Mouse (Mus musculus): ENCODE measurements around the gene Rragd. TPM values are rescaled to one million over a fixed set of nuclear protein-coding genes. Genes with fewer than 3 reads are reported as not detected.
"Not testable (repeated sequence)": the region's sequence is repeated elsewhere in the genome, so short reads cannot be mapped to it uniquely, and the experiment has no call there.

The Rragd gene
- total RNA-seq, 2 experiments from 2014 or later: 69.0 to 71.8 TPM

DNA sequence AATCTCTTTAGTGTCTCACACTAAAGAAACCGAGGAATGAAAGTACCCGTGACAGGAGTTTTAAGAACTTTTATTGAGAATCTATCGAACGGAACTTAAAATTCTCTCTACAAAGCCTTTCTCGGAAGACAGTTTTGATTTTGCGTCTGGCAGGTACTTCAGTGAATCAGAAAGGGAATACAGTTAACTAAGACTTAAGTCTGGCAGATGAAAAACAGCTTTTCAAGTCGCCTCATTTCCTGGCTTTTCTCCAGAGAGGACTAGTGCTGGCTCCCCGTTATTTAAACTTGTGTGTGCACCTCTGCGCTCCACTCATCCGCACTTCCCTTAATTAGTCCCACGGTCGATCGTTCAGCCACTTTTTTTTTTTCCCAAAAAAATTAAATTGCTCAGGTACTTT lies 1.4 kb downstream of the Rragd start:
- peak in 1 of 2 experiments; percentile 11 for DNase-seq
- intact Hi-C loops (cut with DNase I): no loop called here

DNA sequence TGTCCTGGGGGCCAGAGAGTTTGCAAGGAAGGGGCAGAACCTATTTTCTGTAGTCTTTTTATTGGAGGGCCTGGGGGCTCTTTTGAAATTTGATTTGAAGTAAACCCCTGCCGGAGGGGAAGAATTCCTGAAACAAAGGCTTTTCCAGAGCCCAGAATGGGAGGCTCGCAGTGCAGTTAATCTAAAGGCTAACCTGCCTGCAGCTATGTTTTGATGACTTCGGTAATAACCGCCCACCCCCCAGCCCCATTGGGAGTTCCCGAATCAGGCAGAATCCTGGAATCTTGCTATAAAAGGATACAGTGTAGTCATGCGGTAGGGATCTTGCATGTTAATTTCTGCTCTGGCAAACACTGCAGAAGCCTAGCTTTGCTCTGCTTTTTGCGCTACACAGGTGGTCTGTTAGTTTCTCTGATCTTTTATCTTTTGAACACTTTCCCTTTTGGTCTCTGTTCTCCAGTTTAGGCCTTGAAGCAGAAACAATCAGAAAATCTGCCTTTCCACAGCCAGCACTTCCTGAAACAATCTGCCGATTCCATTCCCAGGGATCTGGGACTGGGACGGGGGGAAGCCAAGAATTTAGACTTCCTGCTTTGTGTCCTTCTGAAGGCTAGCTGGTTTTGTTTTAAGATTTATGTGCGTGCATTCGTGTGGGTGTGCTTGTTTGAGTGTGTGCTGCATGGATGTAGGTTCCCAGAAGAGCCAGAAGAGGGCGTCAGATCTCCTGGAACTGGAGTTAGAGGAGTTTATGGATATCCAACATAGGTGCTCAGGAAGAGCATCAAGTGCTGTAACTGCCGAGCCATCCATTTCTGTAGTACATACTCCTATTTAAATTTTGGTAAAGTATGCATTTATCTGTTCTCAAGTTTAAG lies 2.2 kb downstream of the Rragd start:
- intact Hi-C loops (cut with DNase I): no loop called here
- DNase-seq: peak in 1 of 2 experiments; percentile 16

DNA sequence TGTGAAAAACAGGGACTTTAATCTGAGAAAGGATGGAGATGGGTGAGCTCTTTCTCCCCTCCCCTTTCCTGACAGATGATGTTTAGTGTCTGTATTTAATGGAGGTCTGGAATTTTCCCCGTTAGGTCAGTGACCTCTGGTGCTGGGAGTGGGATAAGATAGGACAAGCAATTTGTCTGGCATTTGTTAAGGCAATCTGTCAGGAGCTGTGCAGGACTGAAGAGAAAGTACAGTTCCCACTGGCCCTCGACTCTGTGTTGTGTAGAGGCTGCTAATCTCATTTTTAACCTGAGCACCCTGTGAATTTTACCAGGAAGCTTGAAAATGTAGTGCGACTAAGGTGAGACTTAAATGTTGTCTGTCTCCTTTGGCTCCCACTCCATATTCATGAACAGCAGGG lies 2.8 kb downstream of the Rragd start:
- no peak for DNase-seq
- intact Hi-C loops (cut with DNase I): no loop called here

- no peak for DNase-seq
- intact Hi-C loops (cut with DNase I): no loop called here
These were observed 4.2 kb downstream of the Rragd start for GRCm38 (mm10) chr4:32987006-32987405.

GRCm38 (mm10) chr4:32989346-32989745 lies 6.5 kb downstream of the Rragd start:
- intact Hi-C loops (cut with DNase I): no loop called here

GRCm38 (mm10) chr4:32994168-32994567 lies 11.3 kb downstream of the Rragd start:
- no peak for DNase-seq

More at GRCm38 (mm10) chr4:32989346-32989745, 6.5 kb downstream of the Rragd start:
- DNase-seq: no peak

GRCm38 (mm10) chr4:32996083-32996482 lies 13.2 kb downstream of the Rragd start:
- intact Hi-C loops (cut with DNase I): no loop called here
- no peak for DNase-seq

More at GRCm38 (mm10) chr4:32994168-32994567, 11.3 kb downstream of the Rragd start:
- intact Hi-C loops (cut with DNase I): no loop called here

DNA sequence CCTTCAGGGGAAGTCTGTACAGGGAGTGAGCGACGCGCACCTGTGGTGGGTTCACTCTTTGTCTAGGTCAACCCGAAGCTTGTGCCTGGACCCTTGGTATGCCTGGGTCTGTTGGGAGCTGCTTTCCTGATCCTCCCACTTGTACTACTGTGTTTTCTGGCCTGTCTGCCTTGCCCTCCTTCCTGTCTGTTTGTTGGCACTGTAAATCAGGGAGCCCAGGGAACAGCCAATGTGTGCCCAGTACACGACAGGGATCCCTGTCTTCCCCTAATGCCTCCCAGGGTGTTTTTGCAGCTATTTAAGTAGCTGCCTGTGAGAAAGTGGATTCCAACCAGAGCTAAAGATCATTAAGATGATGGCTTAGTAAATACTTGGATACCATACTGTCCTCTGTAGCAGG lies 14.7 kb downstream of the Rragd start:
- intact Hi-C loops (cut with DNase I): no loop called here
- DNase-seq: no peak

DNA sequence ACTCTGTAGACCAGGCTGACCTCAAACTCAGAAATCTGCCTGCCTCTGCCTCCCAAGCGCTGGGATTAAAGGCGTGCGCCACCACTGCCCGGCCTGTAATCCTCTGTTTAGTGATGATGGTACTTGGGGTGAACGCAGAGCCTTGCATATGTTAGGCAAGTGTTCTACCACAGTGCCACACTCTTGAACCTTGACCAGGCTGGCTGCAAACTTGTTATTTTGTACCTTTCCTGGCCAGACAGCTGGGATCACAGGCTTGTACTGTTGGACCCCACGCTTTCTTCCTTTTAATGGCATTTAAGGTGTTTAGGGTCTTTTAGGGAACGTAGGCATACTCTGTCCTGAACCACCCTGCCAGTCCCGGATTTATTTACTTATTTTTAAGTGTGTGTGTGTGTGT lies 16.2 kb downstream of the Rragd start:
- no peak for DNase-seq
- intact Hi-C loops (cut with DNase I): no loop called here

- no peak for DNase-seq
- intact Hi-C loops (cut with DNase I): no loop called here
These were observed 19.2 kb downstream of the Rragd start for GRCm38 (mm10) chr4:33002081-33002480.

DNA sequence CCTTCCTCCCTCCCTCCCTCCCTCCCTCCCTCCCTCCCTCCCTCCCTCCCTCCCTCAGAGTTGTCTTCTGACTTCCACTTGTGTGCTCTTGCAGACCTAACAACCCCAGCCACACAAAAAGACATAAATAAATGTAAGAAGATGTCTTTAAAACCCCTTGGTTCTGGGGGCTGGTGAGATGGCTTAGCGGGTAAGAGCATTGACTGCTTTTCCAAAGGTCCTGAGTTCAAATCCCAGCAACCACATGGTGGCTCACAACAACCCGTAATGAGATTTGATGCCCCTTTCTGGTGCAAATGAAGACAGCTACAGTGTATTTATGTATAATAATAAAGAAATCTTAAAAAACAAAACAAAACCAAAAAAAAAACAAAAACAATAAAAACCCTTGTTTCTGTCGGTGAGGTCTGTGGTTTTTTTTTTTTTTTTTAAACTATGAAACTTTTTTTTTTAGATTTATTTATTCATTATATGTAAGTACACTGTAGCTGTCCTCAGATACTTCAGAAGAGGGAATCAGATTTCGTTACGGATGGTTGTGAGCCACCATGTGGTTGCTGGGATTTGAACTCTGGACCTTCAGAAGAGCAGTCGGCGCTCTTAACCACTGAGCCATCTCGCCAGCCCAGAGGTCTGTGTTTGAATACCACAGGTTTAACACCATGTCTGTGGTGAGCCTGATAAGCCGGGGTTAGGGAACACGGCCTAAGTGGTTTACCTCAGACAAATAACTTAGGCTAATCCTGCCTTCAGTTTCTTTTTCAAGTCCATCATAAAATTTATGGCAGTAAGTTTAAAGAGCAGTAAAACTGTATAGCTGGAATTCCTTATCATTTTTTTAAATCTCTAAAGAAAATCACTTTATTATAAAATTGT lies 23.0 kb downstream of the Rragd start:
- DNase-seq; intact Hi-C loops (cut with DNase I): not testable (repeated sequence)

DNA sequence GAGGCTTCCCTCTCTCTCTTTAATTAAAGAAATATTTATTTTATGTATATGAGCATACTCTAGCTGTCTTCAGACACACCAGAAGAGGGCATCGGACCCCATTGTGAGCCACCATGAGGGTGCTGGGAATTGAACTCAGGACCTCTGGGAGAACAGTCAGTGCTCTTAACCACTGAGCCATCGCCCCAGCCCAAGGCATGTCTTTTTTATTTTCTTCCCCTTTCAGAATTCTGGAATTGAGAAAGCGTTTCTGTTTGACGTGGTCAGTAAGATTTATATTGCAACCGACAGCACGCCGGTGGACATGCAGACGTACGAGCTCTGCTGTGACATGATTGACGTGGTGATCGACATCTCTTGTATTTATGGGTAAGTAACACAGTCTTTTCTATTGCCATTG lies 24.0 kb downstream of the Rragd start:
- no peak for DNase-seq
- intact Hi-C loops (cut with DNase I): no loop called here

DNA sequence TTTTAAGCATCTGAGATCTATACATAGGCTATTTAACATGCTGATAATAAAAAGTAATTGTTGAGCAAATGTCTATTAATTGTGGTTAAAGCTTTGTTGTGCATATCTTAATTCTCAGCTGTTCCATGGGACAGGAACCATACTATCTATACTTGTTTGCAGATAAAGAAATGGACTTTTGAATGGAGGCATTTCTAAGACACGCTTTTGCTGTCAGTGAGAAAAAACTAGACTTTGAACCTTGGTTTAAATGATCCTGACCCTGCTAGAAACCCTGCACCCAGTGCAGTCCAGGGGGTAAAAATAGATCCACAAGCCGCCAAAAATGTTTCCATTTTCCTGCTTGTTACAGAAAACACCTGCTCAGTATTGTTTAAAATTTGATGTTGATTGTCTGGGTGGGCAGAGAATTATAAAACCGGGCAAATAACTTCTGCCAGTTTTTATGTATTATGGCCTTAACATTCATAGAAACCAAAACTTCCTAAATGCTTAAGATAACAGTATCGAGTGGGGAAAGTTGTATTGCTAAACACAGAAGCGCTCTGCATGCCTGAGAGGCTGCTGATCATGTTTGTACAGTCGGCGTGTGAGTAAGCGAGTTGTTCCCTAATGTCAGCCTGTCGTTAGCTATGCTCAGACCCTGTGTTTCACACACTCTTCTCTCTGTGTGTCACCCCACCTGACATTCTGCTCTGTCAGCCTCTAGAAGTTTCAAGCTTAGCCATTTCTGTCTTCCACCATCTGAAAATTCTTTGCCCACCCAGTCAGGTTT lies 24.8 kb downstream of the Rragd start:
- intact Hi-C loops (cut with DNase I): no loop called here
- DNase-seq: no peak

DNA sequence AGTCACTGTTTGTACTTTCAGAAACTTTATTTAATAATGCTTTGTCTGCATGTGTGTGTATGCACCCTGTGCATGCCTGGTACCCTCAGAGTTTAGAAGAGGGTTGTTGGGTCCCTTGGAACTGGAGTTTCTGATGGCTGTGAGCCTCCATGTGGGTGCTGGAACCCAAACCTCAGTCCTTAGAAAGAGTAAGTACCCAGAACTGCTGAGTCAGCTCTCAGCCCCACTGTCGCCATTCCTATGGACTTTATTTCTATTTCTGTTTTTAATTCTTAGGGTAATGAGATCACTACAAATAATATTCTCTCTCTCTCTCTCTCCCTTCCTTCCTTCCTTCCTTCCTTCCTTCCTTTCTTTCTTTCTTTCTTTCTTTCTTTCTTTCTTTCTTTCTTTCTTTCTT lies 27.2 kb downstream of the Rragd start:
- intact Hi-C loops (cut with DNase I): no loop called here
- DNase-seq: no peak

DNA sequence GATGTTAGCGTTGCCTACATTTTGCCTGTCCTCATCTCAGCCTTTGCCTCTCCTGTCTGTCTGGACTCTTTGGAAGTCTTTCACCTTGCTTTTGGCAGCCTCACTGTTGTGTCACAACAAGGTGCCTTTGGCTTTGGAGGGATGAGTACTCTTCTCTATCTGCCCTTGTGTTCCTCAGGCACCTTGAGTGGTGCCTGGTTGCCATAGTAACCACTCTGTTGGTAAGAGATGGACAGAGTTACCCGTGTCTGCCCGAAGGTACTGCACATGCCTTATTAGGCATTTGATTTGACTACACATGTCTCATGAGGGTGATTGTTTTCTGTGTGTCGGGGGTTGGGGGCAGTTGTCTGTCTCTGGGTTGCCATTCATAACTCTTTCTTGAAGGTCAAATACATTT lies 29.6 kb downstream of the Rragd start:
- intact Hi-C loops (cut with DNase I): no loop called here
- DNase-seq: no peak

- intact Hi-C loops (cut with DNase I): loop anchor here (2.0 to 5.0 kb wide), 2 partner anchors 68 to 271 kb away; partner anchors contain the start of gene Ankrd6
- DNase-seq: peak; percentile 86 to 91
These were observed 35.6 kb downstream of the Rragd start for GRCm38 (mm10) chr4:33018361-33018999.

GRCm38 (mm10) chr4:33024420-33024819 lies 41.6 kb downstream of the Rragd start:
- intact Hi-C loops (cut with DNase I): no loop called here

GRCm38 (mm10) chr4:33029104-33029503 lies 46.3 kb downstream of the Rragd start:
- DNase-seq: no peak
- intact Hi-C loops (cut with DNase I): loop anchor here (5.0 kb wide), 1 partner anchor 442 kb away; no protein-coding TSS in a partner anchor

More at GRCm38 (mm10) chr4:33024420-33024819, 41.6 kb downstream of the Rragd start:
- peak in 1 of 2 experiments; percentile 13 for DNase-seq

- intact Hi-C loops (cut with DNase I): loop anchor here (5.0 to 10.0 kb wide), 4 partner anchors 87 to 373 kb away; partner anchors contain the start of gene Mdn1
- DNase-seq: no peak
These were observed 47.7 kb downstream of the Rragd start for GRCm38 (mm10) chr4:33030264-33031194.

All from heart, postnatal 14 days (tissue).